Mouse (Mus musculus) large intestine, adult 2 months (tissue): ENCODE measurements at regions not wholly inside any gene's neighbourhood (a gene's known extent, or its start where the extent isn't known, plus 50 kb on each side); places are given as distances from the start of the nearest gene placed in this dataset.

Experiments used
- DNase-seq: peaks from one replicate; pipeline ENCODE4 v3.0.0-alpha.2; 2012; ENCODE audit warnings: low read depth, low spot score
- WGBS: fragments of 180-500 bp; shearing (Covaris S2); methylation state at CpG from one replicate; pipeline ENCODE4 v1.1.7; 2018; 5-methylcytosine and 5-hydroxymethylcytosine counted together

DNA sequence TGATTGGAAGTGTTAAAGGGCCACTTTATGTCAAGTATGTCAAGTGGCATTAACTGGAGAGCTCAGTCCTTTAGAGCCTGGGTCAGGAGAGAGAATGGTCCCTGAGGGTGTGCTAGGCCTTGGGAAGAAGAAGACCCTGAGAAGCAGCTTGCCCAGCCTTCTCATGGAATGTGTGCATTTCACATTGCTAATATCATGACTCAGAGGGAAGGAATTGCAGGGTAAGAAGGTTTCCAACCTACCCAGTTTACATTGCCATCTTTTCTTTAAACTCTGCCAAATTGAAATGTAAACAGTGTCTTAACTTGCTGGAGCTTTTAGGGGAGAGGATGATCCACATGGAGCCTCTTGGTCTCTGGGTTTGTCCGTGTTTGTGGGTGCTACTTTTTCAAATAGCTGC lies 117.9 kb upstream of the Sesn3 start:
- 44% methylated on average over 1 of the region's 1 CpGs for WGBS
- no peak for DNase-seq

DNA sequence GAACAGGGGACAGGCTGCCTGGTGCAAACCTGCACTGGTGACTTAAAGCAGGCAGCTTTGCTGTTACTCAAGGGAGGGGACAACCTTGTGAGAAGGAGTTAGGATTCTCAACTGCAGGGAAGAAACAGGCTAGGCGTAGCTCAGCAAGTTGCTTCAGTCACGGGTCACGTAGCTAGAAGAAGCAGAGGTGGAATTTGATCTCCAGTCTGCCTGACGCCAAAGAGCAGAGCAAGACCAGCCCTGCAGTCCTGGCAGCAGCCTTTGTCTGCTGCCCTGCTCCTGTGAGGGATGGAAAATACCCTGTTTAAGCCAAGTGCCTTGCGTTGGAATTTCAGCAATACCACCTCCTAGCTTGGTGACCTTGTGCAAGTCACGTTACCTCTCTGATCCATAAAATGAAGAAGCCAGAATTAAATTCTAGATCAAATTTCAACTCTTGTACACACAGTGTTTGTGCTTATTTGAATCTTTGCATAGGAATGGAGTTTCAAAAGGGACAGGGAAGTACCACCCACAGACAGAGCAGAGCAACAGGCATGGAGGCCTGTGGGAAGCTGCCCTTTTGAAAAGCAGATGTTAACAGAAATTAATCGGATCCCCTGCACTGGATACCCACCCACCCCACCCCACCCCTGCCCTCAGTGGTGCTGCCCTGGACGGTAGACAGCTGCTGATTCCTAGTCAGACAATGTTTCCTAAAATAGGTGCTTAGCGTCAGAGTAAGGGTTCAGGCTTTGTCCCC lies 116.6 kb upstream of the Sesn3 start:
- no peak for DNase-seq
- WGBS: 55% methylated on average over 9 of the region's 9 CpGs

DNA sequence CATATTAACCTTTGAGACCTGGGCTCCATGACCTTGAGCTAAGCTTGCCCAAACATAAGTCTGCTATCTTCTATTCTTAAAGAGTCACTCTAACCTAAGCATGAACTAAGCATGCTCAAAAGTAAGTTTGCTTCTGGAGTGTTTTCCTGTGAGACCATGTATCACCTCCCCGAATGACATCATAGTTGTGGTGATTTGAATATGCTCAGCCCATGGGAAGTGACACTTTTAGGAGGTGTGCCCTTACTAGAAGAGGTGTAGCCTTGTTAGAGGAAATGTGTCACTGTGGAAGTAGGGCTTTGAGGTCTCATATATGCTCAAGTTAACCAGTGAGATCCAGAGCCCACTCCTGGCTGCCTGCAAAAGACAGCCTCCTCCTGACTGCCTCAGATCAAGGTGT lies 114.7 kb upstream of the Sesn3 start:
- no peak for DNase-seq
- WGBS: 90% methylated on average over 1 of the region's 1 CpGs

DNA sequence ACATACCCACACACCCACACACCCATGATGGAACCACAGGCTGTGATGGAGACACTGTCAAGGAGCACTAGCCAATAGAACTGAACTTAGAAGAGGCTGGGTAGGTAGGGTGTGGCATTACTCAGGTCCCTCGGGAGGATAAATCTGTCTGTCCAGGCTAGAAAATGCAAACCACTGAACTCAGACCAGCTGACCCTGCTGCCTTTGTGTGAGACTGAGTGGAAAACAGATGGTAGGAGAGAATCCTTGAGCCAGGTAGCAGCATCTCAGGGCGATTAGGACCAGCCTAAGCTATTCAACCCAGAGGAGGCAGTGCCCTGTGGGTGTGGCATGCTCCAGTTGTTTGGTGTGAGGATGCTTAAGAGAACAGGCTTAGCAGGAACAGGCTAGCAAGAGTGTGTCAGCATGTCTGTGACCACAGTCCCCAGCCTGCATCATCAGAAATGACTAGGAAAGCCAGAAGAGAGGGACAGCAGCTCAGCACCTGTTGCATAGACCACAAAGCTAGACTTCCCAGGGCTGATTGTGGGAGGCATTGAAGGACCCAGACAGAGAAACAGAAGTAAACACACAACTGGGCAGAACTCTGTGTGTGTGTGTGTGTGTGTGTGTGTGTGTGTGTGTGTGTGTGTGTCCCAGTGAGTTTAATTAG lies 103.2 kb upstream of the Sesn3 start:
- DNase-seq: no peak
- WGBS: 51% methylated on average over 2 of the region's 2 CpGs

DNA sequence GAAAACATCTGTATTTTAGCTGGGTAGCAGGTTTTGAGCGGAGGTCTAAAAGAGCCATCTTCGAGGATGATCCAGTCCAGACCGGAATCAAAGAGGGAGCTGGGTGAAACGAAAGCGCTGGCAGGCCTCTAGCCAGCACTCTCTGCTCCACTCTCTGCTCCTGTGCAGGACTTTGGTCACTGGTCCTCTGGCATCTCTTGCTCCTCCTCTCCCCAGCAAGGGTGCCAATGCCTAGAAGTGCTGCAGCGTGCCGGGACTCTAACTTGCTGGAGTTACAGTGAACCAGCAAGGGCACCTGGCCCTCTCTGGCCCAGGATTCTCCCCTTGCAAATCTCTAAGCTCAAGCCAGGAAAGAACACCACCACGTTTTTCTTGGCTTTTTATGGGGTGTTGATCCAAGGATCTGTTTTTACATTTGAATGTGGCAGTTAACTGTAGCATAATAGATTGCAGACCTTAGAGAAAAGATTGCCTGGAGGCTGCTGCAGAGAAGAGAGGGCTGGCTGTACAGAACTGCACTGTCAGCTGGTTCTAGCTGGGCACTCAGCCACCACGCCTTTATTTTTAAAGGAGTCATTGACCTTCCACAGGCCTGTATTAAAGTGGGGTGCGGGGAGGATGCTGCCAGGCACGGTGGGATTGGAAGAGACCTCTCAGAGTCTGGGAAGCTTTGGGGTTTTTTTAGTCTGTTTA lies 101.1 kb upstream of the Sesn3 start:
- 12% methylated on average over 11 of the region's 11 CpGs for WGBS
- no peak for DNase-seq

DNA sequence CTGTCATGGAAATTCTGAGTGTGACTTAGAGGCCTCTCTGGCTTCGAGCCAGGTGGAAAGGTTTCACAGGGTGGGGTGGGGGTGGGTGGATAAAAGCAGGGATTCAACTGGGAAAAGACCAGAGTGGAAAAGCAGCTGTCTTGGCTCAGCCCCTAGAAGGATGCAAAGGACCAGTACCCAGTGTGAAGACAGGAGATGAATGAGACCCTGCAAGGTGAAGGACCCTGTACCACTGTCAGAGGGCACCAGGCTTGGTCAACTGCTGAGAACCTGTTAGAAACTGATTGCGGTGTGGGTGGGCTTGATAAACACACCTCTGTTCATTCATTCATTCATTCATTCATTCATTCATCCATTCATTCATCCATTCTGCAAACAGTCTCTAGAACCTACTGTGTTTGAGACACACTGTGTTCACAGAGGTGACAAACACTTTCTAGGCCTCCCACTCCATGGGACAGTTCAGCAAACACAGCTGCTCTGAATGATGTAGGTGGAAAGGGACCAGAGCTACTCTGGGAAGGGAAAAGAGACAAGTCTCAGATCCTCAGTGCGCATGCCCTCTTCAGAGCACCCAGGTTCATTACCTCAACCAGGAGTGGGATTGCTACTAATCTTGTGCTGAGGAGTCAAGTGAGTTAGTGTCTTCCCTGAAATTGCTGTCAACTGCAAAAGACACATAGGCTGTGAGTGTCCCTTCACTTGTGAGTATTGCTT lies 100.4 kb upstream of the Sesn3 start:
- 62% methylated on average over 3 of the region's 3 CpGs for WGBS
- DNase-seq: no peak

DNA sequence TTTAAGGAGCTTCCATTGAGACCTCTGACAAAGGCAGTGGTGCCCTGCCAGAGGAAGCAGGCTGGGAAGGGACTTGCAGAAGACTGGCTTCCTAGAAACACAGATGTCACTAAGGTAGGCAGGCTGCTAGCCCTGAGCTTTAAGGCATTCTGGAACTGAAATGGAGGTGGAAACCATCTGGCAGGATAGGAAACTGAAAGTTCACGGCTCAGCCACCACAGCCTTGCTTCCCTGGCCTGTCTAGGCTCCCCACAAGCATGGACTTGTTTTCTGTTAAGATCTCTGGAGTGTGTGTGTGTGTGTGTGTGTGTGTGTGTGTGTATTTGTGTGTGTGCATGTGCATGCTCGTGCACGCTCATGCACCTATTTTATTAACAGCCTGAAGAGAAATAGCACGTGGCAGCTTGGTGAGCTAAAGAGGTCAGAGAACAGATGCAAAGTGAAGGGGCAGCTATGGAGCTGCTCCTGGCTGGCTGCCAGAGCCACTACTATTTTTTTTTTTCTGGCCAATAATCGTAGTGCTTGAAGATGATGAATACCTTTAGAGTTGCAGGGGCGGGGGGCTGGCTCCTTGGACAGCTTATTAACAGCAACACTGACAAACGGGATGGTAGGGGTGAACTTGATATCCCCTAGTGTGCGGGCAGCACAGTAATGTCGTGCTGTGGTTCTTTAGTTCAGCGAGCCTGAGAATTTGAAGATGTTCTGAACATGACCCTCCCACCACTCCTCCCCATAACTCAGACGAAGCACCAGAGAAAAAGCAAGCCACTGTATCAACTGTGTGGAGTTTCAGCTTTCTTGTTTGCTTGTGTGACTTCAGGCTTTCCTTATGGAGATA lies 99.6 kb upstream of the Sesn3 start:
- DNase-seq: no peak
- WGBS: 21% methylated on average over 11 of the region's 11 CpGs

DNA sequence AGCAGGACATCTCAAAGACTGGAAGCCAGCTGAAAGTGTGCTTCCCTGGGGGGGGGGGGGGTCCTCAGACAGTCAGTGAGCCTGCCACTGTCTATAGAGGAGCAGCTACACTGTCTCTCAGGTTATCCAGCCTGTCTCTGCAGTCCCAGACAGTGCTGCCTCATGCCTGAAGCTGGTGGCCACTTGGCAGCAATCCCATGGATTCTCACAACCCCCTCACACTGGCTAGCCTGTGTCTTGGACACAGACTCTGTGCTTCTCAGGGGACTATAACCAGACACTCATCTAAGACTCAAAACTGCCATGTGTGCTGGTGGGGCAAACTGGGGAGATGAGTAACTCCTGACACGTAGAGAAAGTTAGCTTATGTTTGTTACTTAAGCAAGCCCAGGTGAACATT lies 95.1 kb upstream of the Sesn3 start:
- no peak for DNase-seq
- 92% methylated on average over 1 of the region's 1 CpGs for WGBS

DNA sequence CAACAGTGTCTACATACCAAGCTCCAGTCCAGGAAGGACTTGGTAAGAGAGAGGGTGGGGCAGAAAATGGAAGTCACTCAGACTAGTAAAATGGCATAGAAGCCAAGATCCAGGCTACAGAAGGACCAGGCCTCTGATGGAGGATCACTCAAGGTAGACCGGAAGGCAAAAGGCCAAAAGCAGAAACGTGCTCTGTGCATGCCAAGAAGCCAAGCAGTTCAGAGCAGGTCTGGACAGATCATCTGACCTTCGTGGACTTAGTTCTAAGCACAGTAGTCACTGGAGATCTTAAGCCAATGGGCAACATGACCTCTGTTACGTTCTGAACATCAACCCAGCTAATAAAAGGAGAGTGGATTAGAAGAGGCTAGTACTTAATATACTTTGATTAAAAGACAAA lies 90.6 kb upstream of the Sesn3 start:
- 91% methylated on average over 4 of the region's 4 CpGs for WGBS
- no peak for DNase-seq

DNA sequence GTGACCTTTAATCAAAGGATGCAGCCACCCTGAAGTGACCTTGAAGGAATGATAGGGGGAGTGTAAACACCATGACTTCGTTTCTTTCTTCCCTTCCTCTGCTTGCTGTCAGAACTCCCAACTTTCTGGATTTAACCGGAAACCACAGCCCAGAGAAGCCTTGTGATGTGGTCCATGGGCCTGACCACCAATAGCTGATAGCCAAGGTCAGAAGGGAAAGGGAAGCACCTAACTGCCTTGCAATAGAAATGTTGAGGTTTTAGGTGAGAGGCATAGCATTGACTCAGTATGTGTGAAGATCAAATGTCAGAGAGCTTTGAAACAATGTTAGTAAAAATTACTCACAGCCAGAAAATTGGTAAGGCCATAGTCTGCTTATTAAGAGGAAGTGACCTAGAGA lies 89.2 kb upstream of the Sesn3 start:
- WGBS: 50% methylated on average over 2 of the region's 2 CpGs
- no peak for DNase-seq

DNA sequence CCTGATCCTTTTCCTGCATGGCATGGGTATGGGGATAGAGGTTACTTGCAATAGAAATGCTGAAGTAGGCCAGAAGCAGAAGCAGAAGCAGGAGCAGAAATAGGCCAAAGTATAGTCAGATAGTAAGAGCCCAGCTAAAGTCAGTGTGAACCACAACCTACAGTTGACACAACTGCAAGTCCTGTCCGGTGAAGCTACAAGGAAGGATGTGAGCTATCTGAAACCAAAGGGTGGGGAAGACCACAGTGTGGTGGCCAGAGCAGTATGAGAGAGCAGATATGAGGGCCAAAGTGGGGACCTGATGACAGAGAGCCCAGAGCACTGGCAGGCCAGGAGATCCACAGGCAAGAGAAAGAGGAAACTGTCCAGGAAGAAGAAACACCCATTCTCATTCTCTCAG lies 87.1 kb upstream of the Sesn3 start:
- DNase-seq: no peak
- 81% methylated on average over 1 of the region's 1 CpGs for WGBS

DNA sequence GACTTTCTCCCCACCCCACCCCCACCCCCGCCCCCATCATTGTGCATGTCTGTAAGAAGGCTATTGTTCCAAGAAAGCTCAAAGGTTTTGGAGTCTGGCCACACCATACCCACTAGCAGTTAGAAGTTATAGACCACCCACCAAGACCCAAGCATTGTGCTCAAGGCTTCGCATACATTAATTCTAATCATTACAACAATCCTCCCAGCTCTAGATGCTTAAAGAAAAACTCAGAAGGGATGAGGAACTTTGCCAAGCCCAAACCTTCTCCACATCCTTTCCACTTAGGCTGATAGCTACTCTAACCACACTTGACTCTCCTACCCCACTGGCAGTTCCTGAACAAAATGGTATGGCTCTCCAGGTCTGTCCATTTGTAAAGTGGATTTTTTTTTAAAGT lies 86.4 kb upstream of the Sesn3 start:
- DNase-seq: no peak
- 87% methylated on average over 2 of the region's 2 CpGs for WGBS

DNA sequence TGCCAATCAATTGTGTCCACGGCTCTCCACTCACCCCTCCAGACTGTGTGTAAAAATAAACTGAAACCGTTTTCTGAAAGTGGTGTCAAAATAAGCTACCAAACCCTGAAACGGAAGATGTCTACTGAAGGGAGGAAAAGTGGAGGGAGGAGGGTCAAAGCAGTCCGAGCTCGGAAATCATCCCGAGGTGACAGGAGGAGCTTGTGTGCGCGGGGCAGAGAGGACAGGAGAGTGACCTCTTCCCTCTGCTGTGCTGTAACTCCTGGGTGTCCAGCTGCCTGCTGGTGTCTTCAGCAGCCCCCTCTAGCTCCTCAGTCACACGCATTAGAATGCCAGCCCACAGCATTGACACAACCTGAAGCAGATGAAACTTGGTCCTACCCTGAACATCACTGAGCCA lies 84.2 kb upstream of the Sesn3 start:
- no peak for DNase-seq
- WGBS: 88% methylated on average over 9 of the region's 9 CpGs

DNA sequence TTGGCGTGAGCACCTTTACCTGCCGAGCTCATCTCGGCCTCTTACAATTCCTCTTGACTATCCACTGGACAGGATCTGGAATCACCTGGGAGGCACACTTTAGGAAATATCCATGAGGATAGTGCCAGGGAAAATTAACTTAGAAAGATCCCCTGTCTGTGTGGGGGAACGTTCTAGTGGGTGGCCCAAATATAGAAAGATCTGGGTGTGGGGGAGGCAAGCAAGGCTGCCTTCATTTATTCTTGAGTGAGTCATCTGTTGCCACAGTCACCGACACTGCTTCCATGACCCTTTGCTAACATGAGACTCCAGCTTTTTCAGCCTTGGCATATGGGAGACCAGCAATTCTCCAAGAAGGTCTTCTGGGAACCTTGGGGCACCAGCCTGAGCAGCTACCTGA lies 80.1 kb upstream of the Sesn3 start:
- WGBS: 89% methylated on average over 5 of the region's 5 CpGs
- DNase-seq: no peak

DNA sequence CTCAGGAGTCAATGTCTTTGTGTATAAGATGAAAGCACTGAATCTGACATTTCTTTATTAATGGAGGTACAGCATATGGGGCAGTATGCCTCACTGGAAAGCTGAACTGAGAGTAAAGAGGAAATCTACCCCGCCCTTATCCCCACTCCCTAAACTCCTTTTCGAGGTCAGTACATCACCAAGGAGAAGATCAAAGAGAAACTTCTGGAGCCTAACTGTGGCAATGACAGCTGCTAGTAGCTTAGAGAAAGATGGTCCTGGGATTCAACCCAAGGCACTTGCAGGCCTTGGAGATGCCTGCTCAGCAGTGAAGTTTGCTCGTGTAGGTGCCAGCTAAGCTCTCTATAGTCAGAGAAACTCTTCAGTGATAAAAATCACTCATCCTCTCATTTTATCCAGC lies 75.8 kb upstream of the Sesn3 start:
- 63% methylated on average over 3 of the region's 3 CpGs for WGBS

DNA sequence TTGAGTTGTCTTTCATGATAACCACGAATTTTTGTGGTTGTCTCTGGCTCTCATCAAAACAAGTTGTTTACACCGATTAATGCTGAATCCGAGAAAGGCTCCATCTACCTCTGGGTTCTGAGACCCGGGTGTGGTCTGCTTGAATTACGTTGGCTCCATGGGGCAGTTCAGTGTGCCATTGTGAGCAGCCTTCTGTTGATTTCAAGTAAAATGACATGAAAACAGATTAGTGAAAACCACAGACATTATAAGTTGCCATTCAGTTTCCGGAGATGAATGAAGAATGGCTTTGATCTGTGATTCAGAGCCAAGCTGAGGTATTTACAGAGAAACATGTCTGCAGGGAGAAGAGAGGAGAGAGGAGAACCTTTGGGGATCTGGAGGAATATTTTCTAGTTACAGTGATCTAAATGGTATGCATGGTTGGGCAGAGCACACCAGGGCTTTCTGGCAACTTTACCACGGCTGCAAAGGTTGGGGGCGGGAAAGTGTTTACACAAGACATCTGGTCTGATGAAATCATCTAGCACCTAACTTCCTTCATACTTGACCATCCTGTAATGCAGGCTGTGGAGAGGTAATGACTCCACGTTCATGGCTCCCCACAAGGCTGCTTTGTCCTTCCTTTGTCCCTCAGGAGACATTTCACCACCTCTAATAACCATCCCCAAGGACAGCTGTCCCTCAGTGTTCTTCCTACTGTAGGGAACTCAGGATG lies 74.7 kb upstream of the Sesn3 start:
- 40% methylated on average over 9 of the region's 9 CpGs for WGBS

More for the DNA sequence above, 75.8 kb upstream of the Sesn3 start:
- no peak for DNase-seq

DNA sequence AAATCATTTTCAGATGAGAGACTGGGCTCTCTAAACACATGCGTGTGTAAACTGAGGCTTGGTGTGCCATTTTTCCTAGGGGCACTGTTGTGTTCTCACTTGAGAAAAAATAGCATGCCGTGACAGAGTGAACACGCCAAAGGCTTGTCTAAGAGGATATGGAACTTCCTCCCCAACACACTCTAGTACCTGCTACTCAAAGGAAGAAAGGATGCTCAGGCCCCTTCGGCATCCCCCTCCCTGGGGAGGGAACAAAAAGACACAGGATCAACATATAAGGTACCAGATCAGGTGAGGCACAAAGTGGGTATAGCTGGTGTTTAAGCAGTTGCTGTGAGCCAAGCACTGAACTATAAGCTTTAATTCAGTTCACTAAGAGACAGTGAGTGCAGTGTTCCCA lies 74.0 kb upstream of the Sesn3 start:
- WGBS: 83% methylated on average over 4 of the region's 4 CpGs
- no peak for DNase-seq

More for the DNA sequence above, 74.7 kb upstream of the Sesn3 start:
- DNase-seq: no peak

DNA sequence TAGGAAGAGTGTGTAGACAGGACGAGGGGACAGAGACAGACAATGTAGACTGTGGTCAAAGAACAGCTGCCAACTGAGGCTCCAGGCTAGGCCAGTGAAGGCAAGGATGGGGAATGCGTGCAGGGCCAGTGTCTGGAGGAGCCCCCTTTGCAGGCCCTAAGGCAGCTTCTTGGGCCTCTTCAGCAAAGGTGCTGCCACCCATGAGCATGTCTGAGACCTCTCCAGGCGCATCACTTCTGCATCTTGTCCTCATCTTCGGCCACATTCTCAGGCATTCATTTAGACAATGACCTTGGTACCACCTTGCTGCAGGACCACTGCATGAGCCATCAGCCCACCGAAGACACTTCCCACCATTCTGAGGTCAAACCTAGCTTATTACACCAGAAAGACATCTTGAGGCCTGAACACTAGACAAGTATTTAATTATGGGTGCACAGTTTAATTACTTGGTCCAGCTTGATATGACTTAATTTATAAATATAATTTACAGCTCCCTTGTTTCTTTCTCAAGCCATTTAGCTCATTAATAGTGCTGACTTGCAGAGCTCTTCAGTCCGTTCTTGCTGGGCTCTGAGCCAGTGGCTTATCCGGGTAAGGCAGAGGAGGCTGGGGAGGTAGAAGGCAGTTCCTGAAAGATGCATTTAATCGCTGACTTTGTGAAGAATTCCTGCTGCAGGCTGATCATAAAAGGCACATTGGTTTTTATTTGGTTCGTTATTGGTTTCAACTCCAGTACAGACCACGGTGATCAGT lies 72.1 kb upstream of the Sesn3 start:
- WGBS: 75% methylated on average over 10 of the region's 10 CpGs
- no peak for DNase-seq
